Mouse (Mus musculus) Muller cell, postnatal 12 days (primary cell): Measurements from ENCODE around the gene Ltbr.
"Not testable (repeated sequence)": the region's sequence is repeated elsewhere in the genome, so short reads cannot be mapped to it uniquely, and the experiment has no call there.

Experiments
- DNase-seq: peaks from one replicate; pipeline ENCODE4 v3.0.0-alpha.2; 2015; ENCODE audit errors: inconsistent ontology term

Gene Ltbr

DNA sequence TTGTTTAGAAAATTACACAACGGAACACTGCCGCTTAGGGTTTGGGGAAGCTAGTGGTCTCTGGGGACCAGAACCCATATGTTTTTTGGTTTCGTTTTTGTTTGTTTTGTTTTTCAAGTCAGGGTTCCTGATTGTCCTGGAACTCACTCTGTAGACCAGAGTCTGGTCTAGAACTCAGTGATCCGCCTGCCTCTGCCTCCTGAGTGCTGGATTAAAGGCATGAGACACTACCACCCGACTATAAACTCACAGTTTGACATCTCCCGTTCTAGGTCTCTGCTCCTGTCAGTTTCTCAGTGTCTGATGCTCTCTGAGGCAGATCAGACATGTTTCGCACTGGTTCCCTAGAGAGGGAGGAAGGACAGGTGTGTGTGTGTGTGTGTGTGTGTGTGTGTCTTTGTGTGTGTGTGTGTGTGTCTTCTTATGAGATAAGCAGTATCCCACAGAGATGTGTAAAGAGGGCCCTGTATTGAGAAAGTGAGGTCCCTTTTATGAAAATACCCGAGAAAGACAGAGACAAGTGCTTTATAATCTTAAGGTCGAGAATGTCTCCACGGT is 41.4 kb downstream of the Ltbr start:
- DNase-seq = no peak

DNA sequence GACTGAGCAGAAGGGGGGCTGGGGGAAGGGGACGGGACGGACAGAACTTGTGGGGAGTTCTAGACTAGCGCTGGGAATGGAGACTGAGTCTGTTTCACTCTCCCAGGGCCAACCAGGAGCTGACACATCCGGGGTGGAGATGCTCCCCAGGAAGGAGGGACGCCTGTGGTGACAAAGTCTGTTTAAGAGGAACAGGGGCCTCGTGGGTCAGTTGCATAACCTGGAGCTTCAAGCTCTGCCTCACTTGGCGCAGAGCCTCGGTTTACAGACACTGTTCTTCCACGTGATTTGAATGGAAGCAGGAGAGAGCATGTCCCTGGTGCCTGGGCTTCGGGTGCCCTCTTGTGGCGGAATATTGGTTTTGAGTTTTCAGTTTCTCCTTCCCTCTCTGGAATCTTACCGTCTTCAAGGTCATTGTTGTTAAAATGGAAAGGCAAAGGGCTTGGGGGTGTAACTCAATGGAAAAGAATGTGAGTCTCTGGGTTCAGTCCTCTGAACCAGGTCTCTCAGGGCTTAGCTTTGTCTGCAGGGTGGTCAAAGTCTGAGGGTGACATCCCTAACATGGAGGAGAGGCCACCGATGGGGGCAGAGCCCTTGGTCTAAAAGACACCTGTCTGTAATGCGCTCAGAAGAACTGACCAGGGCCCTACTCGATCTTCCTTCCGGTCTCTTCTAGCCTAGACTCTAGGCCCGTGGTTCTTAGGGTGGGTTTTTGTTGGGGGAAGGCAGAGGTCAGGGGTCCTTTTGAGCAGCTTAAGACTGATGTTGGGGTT is 42.0 kb downstream of the Ltbr start:
- DNase-seq = peak; percentile 92

DNA sequence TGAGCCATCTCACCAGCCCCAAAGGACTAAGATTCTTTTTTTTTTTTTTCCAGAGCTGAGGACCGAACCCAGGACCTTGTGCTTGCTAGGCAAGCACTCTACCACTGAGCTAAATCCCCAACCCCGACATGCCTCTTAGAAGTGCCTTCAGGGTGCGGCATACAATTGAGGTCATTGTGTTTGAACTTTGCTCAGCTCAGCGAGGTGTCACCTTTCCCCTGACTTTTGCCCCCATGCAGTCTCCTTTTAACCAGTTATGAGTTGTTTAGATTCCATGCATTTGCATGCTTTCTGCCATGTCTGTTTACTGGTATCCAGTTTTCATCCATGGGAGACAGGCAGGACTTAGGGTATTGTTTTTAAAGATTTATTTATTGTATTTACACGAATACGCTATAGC is 44.9 kb downstream of the Ltbr start:
- no peak for DNase-seq

DNA sequence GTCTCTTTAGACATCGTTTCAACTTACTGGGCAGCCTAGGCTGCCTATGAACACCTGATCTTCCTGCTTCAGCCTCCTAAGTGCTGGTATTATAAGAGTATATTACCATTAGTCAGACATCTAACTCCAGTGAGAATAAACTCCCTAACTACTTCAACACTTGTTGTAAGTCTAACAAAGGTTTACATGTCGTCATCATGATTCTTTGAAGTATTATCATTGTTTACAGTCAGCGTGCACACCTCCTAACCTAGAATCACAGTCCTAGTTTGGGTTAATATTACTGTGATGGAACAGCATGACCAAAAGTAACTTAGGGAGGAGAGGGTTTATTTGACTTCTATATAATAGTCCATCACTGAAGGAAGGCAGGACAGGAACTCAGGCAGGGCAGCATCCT is 46.2 kb downstream of the Ltbr start:
- no peak for DNase-seq

DNA sequence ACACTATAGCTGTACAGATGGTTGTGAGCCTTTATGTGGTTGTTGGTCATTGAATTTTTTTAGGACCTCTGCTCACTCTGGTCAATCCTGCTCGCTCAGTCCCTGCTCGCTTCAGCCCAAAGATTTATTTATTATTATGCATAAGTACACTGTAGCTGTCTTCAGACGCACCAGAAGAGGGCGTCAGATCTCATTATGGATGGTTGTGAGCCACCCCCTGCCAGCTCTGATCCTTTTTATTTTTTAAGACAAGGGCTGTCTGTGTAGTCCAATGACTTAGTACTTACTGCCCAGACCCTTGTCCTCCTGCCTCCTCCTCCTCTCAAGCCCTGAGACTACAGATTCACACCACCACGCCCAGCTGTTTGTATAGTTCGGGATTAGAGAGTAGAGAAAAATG is 47.1 kb downstream of the Ltbr start:
- not testable (repeated sequence) for DNase-seq

DNA sequence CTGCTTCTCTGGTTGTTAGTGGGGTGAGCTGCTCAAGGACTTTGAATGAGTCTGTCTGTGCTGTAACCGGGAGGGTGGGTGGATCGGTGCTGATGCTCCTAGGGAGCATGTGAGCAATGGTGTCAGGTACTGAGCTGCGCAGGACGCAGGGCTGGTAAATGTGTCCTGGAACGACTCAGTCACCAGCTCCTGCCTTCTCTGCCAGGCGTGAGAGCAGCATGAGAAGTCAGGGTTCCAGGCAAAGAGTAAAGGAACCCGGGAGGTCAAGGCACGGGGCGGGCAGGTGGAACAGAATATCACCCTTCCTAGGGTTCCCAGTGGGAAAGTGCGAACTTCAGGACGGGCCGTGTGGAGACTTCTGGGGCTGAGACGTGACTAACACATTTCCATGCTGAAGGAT is 47.6 kb downstream of the Ltbr start:
- DNase-seq = no peak

DNA sequence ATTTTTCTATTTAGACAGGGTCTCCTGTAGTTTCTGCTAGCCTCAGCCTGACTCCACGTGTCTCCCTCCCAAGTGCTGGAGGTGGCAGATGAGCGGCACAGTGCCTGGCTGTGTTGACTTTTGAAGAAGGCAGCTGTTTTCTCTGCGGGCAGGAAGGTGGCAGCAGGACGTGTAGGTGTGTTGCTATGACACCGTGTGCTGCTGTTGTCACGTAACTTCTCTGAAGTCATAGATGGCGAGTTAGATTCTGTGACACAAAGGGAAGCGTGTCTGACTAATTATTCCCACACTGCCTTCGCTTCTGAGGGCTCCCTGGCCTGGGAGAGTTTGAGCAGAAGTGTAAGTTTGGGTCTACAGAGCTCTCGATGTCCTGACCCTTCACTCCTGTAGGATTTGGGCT is 48.4 kb downstream of the Ltbr start:
- DNase-seq = no peak

DNA sequence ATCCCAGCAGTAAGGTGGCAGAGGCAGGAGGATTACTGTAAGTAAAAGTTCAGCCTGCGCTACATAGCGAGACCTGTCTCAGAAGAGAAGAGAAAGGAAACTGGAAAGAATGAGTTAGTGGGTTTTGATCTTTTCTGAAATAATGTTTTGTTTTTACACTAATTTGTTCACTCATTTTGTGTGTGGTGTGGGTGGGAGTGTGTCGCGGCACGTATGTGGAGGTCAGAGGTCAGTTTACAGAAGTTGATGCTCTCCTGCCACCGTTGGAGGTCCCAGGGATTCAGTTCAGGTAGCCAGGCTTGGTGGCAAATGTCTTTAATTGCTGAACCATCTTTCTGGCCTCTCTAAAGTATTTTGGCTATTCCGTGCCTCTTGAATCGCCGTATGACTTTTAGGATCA is 49.5 kb downstream of the Ltbr start:
- DNase-seq = no peak

DNA sequence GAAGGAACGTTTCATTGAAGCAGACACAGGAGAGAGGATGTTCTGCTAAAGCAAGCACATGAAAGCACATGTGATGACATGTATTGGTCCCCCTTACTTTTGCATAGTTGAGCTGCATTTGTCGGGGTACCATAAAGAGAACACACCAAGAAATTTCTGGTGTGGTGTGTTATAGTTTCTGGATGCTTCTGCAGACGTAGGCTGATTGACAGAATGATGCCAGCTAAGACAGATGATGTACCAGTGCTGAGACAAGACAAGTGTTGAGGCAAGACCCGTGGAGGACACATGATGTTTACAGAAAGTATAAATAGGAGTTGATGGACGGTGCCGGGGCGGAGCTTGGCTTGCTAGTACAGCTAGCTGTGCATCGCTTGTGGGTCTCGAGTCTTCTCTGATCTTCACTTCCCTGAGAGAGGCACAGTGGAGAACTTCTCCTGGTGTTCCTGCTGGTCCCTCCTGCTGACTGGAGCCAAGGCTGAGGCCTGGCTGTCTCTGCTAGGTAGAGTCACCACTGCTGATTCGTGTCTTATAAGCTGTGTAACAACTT is 53.6 kb downstream of the Ltbr start:
- DNase-seq = no peak
